Comparison of ENCODE assay signal across 8 mouse cellular contexts in genomic region chr3:35932735-35933404, GRCm38 (mm10). TPM values are rescaled to one million over a fixed set of nuclear protein-coding genes. Genes with fewer than 3 reads are reported as not detected.
DNase-seq lines count a peak whose midpoint lies in the region; ATAC-seq lines count a peak whose summit lies in the region.

No protein-coding gene starts in this region.

- ATAC-seq in intestine, embryonic 16.5 days: peak; percentile 93
- peak; percentile 94 for ATAC-seq in midbrain, embryonic 11.5 days (ENCODE audit: low FRiP score)

- under 1% methylated on average over 44 of the region's 73 CpGs for WGBS in intestine, embryonic 16.5 days
- WGBS in limb, embryonic 10.5 days: 3% methylated on average over 65 of the region's 73 CpGs
- 1% methylated on average over 59 of the region's 73 CpGs for WGBS in midbrain, embryonic 11.5 days

- H3K27me3 ChIP-seq in intestine, embryonic 16.5 days (replicated peaks; ENCODE audit: control insufficient read depth, insufficient read depth, low read length): no peaks in the 10 kb centered on the region
- no peaks in the 10 kb centered on the region for H3K27me3 ChIP-seq in limb, embryonic 10.5 days (ENCODE audit: low read depth, poor library complexity, severe bottlenecking)
- no peaks in the 10 kb centered on the region for H3K27me3 ChIP-seq in midbrain, embryonic 11.5 days (ENCODE audit: control insufficient read depth, insufficient read depth, low read length)

- H3K4me3 ChIP-seq in intestine, embryonic 16.5 days (ENCODE audit: low read length): peak overlapping the region; percentile 89
- peak overlapping the region; percentile 90 for H3K4me3 ChIP-seq in limb, embryonic 10.5 days
- H3K4me3 ChIP-seq in midbrain, embryonic 11.5 days (ENCODE audit: low read depth, low read length): peak overlapping the region; percentile 97

- H3K9ac ChIP-seq in intestine, embryonic 16.5 days (ENCODE audit: low read depth, low read length): peak overlapping the region; percentile 99
- peak overlapping the region; percentile 98 for H3K9ac ChIP-seq in midbrain, embryonic 11.5 days (ENCODE audit: low read length)

- peak overlapping the region; percentile 78 for H3K4me2 ChIP-seq in intestine, embryonic 16.5 days (ENCODE audit: low read depth, low read length)
- peak overlapping the region; percentile 72 for H3K4me2 ChIP-seq in midbrain, embryonic 11.5 days

- no peaks in the 10 kb centered on the region for H3K9me3 ChIP-seq in intestine, embryonic 16.5 days (ENCODE audit: control insufficient read depth, low read length)
- H3K9me3 ChIP-seq in limb, embryonic 10.5 days (replicated peaks): no peaks in the 10 kb centered on the region
- no peaks in the 10 kb centered on the region for H3K9me3 ChIP-seq in midbrain, embryonic 11.5 days (ENCODE audit: control insufficient read depth, low read length)

- H3K4me1 ChIP-seq in intestine, embryonic 16.5 days (ENCODE audit: control insufficient read depth, insufficient read depth, low read length): peaks cover 22% of the 10 kb centered on the region
- H3K4me1 ChIP-seq in limb, embryonic 10.5 days: peaks cover 20% of the 10 kb centered on the region
- peaks cover 7% of the 10 kb centered on the region; the same call in 1 of the 2 replicates for H3K4me1 ChIP-seq in midbrain, embryonic 11.5 days (ENCODE audit: control insufficient read depth, insufficient read depth, low read length)

- peak overlapping the region; percentile 97 for H3K27ac ChIP-seq in intestine, embryonic 16.5 days (ENCODE audit: low read length)
- H3K27ac ChIP-seq in limb, embryonic 10.5 days: peak overlapping the region; percentile 98
- peak overlapping the region; percentile 80 for H3K27ac ChIP-seq in midbrain, embryonic 11.5 days (ENCODE audit: low read depth, low read length)

- DNase-seq in adrenal gland, adult (ENCODE audit: inconsistent age in 2 of 2, low spot score in 1 of 2): peak; percentile 90 to 95
- peak; percentile 88 for DNase-seq in embryo, embryonic 11 days
- DNase-seq in gastrocnemius, postnatal 4 days (ENCODE audit: low spot score in 2 of 2): peak; percentile 67 to 82
- peak; percentile 82 for DNase-seq in limb, embryonic 10.5 days (ENCODE audit: low spot score)
- DNase-seq in midbrain, embryonic 11.5 days (ENCODE audit: low spot score, missing footprints): peak; percentile 97
- peak; percentile 45 to 58 for DNase-seq in right cerebral cortex, postnatal 36 days (ENCODE audit: low spot score in 2 of 2)
- peak; percentile 78 to 80 for DNase-seq in urinary bladder, postnatal 4 days (ENCODE audit: low spot score in 2 of 2)

- H3K36me3 ChIP-seq in intestine, embryonic 16.5 days (ENCODE audit: control insufficient read depth, insufficient read depth, low read length): 0 out of 2 replicates have a peak, but pooled peaks cover 3% of the 10 kb centered on the region
- peaks cover 10% of the 10 kb centered on the region for H3K36me3 ChIP-seq in limb, embryonic 10.5 days
- no peaks in the 10 kb centered on the region for H3K36me3 ChIP-seq in midbrain, embryonic 11.5 days (ENCODE audit: control insufficient read depth, insufficient read depth, low read length)

RNA-seq across cellular contexts. Expression of gene Dcun1d1, which starts 4.4 kb away (rescaled TPM):
- 10 to 100 TPM; 64.0 to 69.0 TPM for total RNA-seq in gastrocnemius, postnatal 4 days (2021)
- polyA plus RNA-seq in intestine, embryonic 16.5 days (2015; fragmentation: Nextera tagmentation; extraction: Ambion mirVana): 89.9 and 91.3 TPM in 2 replicates
- 97.4 and 109 TPM in 2 replicates for polyA plus RNA-seq in limb, embryonic 10.5 days (2016; fragmentation: Nextera tagmentation; extraction: Ambion mirVana)
- 101 and 105 TPM in 2 replicates for polyA plus RNA-seq in midbrain, embryonic 11.5 days (2014; fragmentation: Nextera tagmentation; extraction: Ambion mirVana)

Comparison
In these comparisons a context has a peak if more than half of its experiments do, and no peak if none do; other contexts are left out.
1. Peak in every context shown above with its lines: DNase-seq, ATAC-seq, H3K4me3 ChIP-seq and H3K27ac ChIP-seq.